Mouse (Mus musculus) ES-E14 (cell line): Measurements from ENCODE around the gene Ggnbp2.

Experiments
- CHD2 ChIP-seq: IDR thresholded peaks from 2 replicates; pipeline ENCODE4 v1.6.1; 2014; ENCODE audit warnings: mild to moderate bottlenecking, low read depth, low read length, inconsistent platforms
- MAFK ChIP-seq: IDR thresholded peaks from 2 replicates; pipeline ENCODE4 v1.6.1; 2014; ENCODE audit warnings: mild to moderate bottlenecking, low read depth, low read length, inconsistent platforms; ENCODE audit not compliant: insufficient read depth

- TF ChIP-seq CHD2 (no peak), MAFK (no peak)
Observed at GRCm38 (mm10) chr11:84873042-84873833, 2.6 kb upstream of the Ggnbp2 start.
